Mouse (Mus musculus): ENCODE data around the gene Unc13a.
A peak's percentile ranks its signal among the peaks of the same experiment; 100 is the strongest.

Gene Unc13a

GRCm38 (mm10) chr8:71686143-71686734 lies 14.7 kb upstream of the Unc13a start:
- no peak for DNase-seq (ENCODE audit: low read depth)

GRCm38 (mm10) chr8:71685573-71685972 lies 14.0 kb upstream of the Unc13a start:
- no peak for DNase-seq (ENCODE audit: low read depth)

GRCm38 (mm10) chr8:71684701-71685100 lies 13.1 kb upstream of the Unc13a start:
- no peak for DNase-seq (ENCODE audit: low read depth)

DNA sequence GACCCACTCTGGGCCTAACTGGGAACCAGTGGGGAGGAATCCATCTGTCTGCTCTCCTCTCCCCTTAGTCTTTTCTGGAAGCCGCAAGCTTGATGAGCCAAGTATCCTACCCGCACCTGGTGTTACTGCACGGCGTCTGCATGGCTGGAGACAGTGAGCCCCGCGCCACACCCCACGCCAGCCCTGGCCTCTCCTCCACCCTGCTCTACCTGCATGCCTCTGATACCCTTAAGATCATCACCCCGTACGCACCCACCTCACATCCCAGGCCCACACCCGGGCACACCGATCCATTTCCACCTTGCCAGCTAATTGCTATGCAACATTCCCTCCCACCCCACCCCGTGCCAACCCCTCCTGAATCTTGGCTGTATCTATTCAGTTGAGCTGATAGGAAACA lies 11.3 kb upstream of the Unc13a start:
- DNase-seq (ENCODE audit: low read depth): no peak

DNA sequence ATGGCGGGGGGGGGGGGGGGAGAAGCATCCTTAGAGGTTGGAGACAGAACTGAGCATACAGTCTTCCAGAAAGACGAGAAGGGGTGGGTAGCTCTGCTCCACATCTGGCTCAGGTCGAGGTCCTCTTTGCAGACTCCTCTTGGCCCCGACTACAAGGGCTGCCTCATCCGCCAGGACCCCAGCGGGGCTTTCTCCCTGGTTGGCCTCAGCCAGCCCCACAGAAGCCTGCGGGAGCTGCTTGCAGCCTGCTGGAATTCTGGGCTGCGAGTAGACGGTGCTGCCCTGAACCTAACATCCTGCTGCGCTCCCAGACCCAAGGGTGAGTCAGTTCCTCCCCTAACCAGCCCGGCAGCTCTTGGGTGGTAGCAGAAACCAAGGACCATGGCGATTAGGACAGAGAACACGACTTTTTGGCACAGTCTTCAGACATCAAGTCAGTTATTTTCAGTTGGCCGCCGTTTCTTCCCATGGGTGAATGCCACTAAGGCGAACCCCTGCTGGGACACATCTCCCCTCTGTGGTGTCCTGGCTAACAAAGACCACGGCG lies 9.9 kb upstream of the Unc13a start:
- DNase-seq (ENCODE audit: low read depth): no peak

- no peak for DNase-seq (ENCODE audit: low read depth)
These were observed 8.9 kb upstream of the Unc13a start for GRCm38 (mm10) chr8:71680471-71680870.

DNA sequence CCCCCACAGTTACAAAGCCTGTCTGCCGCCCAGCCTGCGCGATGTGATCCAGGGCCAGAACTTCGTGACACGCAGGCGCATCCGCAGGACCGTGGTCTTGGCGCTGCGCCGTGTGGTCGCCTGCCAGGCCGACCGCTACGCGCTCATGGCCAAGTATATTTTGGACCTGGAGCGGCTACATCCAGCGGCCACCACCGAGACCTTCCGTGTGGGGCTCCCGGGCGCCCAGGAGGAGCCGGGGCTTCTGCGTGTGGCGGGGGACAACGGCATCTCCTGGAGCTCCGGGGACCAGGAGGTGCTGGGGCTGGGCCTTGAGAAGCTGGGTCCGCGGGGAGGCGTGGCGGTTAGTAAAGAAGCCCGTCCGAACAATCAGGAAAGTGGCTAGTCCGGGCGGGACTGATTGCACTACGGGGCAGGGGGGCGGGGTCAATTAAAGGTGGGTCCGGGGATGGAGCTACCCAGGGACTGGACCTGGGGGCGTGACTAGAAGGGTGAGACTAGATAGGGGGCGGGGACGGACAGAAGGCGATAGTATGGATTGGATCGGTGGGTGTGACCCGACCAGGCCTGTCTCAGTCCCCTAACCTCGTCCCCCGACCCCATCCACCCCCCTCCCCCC lies 8.1 kb upstream of the Unc13a start:
- no peak for DNase-seq (ENCODE audit: low read depth)

GRCm38 (mm10) chr8:71679116-71679515 lies 7.6 kb upstream of the Unc13a start:
- DNase-seq (ENCODE audit: low read depth): no peak

DNA sequence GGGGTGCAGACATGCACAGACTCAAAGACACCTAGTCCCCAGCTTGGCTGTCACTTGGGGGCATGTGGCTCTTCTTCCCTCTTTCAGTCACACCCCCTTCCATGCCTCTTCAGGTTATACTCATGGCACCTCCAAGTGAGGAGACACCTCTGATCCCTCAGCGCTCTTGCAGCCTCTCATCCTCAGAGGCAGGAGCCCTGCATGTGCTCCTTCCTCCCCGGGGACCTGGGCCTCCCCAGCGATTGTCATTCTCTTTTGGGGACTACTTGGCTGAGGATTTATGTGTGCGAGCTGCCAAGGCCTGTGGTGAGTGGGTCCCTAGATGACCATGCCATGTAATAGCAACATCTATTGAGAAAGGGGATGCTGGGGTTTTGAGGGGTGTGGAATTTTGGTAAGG lies 6.7 kb upstream of the Unc13a start:
- no peak for DNase-seq (ENCODE audit: low read depth)

GRCm38 (mm10) chr8:71677555-71677954 lies 6.0 kb upstream of the Unc13a start:
- DNase-seq (ENCODE audit: low read depth): no peak

DNA sequence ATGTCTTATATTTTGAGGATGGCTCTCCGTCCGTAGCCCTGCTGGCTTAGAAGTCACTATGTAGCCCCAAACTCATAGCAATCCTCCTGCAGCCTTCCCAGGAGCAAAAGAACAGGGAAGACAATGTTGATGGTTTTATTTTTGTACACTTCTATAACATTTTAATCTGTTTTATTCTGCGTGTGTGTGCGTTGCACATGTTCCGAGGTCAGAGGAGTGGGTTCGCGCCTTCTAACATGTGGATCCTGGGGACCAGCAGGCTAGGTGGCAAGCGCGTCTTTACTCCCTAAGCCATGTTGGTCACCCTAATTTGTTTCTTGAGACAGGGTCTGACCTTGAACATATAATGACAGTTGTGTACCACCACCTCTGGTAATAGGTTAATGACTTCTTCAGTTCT lies 5.2 kb upstream of the Unc13a start:
- DNase-seq (ENCODE audit: low read depth): no peak

DNA sequence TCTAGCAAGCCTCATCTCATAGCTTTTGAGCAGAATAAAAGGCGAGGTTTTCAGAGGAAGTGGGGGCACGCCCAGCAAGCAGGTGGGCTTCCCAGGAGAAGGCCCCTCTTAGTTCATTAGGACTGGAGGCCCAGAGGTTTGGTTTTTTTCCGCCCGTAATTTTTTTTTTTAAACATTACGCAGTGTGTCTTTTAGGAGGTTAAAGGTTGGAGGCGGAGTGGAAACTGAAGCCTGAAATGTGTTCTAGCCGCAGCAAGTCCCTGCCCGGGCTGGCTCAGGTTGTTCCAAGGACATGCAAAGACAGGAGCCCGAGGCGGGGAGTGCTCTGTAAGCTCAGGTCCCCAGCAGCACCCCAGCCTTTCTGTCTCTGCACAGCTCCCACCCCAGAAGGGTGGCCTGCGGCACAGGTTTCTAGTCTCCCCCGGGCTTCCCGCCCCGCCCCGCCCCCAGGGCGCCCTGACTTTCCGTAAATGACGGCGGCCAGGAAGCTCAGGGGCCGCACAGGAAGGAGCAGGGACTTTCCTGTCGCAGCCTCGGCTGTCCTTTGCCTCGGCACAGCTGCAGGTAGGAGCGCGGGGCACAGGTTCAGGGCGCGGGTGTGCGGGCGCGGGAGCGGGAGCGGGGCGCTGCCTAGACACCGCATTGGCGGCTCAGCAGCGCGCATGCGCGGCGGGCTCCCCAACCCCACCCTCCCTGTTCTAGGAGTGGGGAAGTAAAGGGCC lies 4.6 kb upstream of the Unc13a start, which contains the start of gene Jak3:
Gene Jak3 (plus strand): TSS at position 277 of the 722 bp plus-strand sequence.
- peak; percentile 94 for DNase-seq (ENCODE audit: low read depth)

- DNase-seq (ENCODE audit: low read depth): peak; percentile 57
These were observed 4.0 kb upstream of the Unc13a start for GRCm38 (mm10) chr8:71675456-71676019.

GRCm38 (mm10) chr8:71674071-71674470 lies 2.5 kb upstream of the Unc13a start:
- no peak for DNase-seq (ENCODE audit: low read depth)

DNA sequence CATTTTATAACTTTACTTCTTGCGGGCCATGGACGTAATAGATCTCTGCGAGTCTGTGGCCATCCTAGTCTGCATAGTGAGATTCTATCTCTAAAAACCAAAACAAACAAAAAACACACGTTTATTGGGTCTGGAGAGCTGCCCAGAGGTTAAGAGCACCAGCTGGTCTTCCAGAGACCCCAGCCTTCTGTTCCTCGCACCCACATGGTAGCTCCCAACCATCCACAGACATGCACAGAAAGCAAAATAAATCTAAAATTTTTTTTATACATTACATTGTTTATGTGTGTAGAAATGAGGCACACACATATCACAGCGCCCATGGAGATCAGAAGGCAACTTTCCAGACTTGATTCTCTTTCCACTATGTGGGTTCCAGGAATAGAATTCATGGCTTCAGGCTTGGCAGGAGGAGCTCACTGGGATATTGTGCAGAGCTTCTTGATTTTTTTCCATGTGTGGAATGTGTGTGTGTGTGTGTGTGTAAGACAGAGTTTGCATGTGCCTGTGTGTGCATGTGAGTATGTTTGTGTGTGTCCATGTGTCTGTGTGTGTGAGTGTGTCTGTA lies 695 bp upstream of the Unc13a start:
- DNase-seq (ENCODE audit: low read depth): no peak

DNA sequence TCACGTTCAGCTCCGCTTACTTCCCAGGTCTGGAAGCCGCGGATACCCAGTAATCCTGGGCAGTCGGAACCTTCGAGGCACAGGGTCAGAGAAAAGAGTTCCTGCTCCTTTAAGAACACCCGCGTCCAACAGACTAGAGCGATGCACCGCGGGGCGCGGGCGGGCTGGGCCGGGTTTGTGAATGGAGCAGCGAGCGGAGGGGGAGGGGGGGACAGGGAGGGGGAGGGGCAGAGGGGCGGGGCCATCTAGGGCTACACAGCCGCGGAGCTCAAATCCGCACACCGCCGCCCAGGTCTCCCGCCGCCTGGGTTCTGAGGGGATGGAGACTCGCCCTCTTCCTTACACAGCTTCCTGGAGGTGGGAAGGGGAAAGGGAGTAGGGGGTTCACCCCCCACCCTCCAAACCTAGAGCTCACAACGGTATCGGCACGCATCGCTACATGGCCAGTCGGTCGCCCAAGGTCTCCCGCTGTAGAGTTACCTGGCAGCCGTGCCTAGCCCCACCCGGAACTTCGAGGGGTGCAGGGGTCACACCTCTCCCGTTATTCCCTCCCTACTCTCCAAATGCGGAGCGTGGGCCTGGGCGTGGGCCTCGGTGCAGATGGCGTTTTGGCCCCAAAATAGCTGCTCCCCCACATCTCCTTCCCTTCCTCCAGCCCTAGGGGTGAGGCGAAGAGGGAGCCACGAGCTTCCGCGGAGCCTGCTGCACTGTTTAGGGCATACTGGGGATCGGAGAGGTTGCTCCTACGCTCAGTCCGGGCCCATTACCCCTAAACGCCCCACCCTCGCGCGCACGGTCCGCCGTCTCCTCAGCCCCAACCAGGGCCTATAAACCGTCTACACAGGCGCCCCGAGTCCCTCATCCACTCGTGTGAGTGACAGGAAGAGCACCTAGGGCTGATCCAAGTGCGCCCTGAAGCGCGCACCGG lies 672 bp downstream of the Unc13a start:
- DNase-seq (ENCODE audit: low read depth): peak; percentile 83

DNA sequence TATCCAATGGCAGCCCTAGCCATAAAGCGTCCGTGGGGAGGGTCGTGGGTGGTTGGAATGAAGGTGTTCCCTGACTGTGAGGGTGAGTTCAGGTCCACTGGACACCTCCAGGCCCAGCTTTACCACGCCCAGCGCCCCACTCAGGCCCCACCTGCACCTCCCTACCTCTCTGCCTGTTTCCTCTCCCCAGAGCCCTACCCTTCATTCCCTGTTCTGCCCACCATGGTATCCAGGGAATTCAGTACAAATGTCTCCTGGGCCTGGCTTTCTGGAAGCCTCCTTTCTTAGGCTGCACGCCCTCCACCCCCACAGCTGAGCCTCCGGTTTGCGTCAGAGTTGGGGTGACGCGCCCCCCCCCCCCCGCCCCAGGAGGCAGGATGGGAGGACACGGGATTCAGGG lies 1.4 kb downstream of the Unc13a start:
- no peak for DNase-seq (ENCODE audit: low read depth)

GRCm38 (mm10) chr8:71668220-71668975 lies 3.2 kb downstream of the Unc13a start:
- peak; percentile 87 for DNase-seq (ENCODE audit: low read depth)

GRCm38 (mm10) chr8:71667256-71667655 lies 4.3 kb downstream of the Unc13a start:
- DNase-seq (ENCODE audit: low read depth): no peak

DNA sequence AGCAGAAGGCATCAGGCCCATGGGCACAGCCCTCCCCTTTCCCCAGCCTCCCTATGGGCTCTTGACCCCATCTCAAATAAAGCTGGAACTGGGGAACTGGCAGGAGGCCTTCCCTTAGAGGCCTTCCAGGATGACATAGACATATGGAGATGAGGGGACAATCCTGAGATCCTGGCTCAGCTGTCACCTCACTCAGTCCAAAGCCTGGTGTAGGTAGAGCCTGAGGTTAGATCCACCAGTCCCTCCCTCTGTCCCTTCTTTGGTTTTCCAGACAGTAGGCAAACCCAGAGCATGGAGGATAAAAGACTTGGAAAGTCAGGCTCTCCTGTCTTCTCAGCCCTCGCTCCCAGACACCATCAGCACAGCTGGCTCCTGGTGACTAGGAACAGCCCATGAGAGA lies 4.7 kb downstream of the Unc13a start:
- DNase-seq (ENCODE audit: low read depth): no peak
